Mouse (Mus musculus) stomach, embryonic 15.5 days (tissue): ENCODE data around the gene Focad. TPM values are rescaled to one million over a fixed set of nuclear protein-coding genes. Genes with fewer than 3 reads are reported as not detected.

Experiments
- ATAC-seq: fragments of 200-750 bp; cut with Nextera tagmentation; 2 replicates; pipeline ENCODE4 v1.8.0; 2017; ENCODE audit warnings: low read depth, moderate number of reproducible peaks, moderate TSS enrichment; ENCODE audit not compliant: insufficient read depth, low FRiP score
- H3K27ac ChIP-seq: fragments of 300-500 bp; sonication (generic); 2 replicates; pipeline ENCODE4 v1.5.1; 2015; ENCODE audit warnings: mild to moderate bottlenecking, inconsistent platforms
- H3K27me3 ChIP-seq: fragments of 300-500 bp; sonication (generic); replicated peaks from 2 replicates; pipeline ENCODE4 v1.6.1; 2015; ENCODE audit warnings: inconsistent platforms
- H3K36me3 ChIP-seq: fragments of 300-500 bp; sonication (generic); 2 replicates; pipeline ENCODE4 v1.6.1; 2015; ENCODE audit warnings: inconsistent platforms
- H3K4me1 ChIP-seq: fragments of 300-500 bp; sonication (generic); 2 replicates; pipeline ENCODE4 v1.6.1; 2015; ENCODE audit warnings: inconsistent platforms
- H3K4me2 ChIP-seq: fragments of 300-500 bp; sonication (generic); 2 replicates; pipeline ENCODE4 v1.6.1; 2015; ENCODE audit warnings: mild to moderate bottlenecking, inconsistent platforms
- H3K4me3 ChIP-seq: fragments of 300-500 bp; sonication (generic); replicated peaks from 2 replicates; pipeline ENCODE4 v1.5.1; 2015; ENCODE audit warnings: inconsistent platforms
- H3K9ac ChIP-seq: fragments of 300-500 bp; sonication (generic); 2 replicates; pipeline ENCODE4 v1.6.1; 2015; ENCODE audit warnings: inconsistent platforms
- H3K9me3 ChIP-seq: fragments of 300-500 bp; sonication (generic); 2 replicates; pipeline ENCODE4 v1.6.1; 2016; ENCODE audit warnings: inconsistent platforms
- WGBS: fragments of 180-500 bp; shearing (Covaris S2); methylation state at CpG from one replicate; pipeline ENCODE4 v1.1.7; 2015; 5-methylcytosine and 5-hydroxymethylcytosine counted together
- polyA plus RNA-seq: library from polyadenylated mRNA; unstranded; fragments of >200 nt; fragmentation: Nextera tagmentation; extraction: Ambion mirVana; gene quantifications from 2 replicates; pipeline ENCODE4 v1.2.1, GENCODE M21; 2015

The Focad gene
- polyA plus RNA-seq, 1 experiment from 2014 or later = 12.0 TPM

DNA sequence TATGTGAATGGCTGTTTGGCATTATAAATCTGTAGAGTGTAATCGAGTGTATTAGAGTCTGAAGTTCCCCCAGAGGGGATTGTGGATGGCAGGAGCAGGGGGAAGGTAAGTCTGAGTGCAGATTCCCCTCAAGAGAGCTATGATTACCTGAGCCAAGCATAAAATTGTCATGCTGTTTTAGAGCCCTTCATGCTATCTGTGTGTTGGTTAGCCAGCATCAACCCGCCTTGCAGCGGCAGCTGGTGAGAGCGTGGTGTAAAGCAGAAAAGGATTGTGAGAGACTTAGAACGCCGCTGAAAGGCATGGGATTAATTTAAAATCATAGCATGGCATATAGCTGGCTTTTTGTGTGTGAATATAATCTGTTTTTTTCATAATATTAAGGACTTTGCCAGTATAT lies 63.2 kb downstream of the Focad start:
- WGBS = 86% methylated on average over 6 of the region's 6 CpGs
- ATAC-seq = no peak
- H3K4me3 ChIP-seq = no peak overlapping the region

DNA sequence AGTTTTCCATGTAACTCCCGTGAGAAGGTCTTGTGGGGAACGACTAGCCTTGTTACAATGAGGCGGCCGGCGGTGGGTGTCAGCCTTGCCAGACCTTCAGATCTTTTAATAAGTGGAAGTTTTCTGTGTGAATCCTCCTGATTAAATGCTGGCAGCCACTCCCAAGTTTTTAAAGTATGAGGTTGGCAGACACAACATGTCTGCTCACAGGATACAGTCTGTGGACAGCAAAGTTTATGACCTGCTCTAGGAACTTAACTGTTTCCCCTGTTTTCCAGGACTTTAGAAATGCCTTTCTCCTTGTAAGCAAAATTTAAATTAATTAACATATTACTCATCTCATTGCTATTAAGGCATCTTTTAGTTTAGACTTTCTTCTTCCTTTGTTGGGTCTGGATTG lies 64.8 kb downstream of the Focad start:
- Histone ChIP-seq H3K9ac (no peak overlapping the region), H3K4me3 (no peak overlapping the region), H3K27ac (no peak overlapping the region), H3K9me3 (no peaks in the 10 kb centered on the region), H3K4me2 (no peak overlapping the region), H3K4me1 (no peaks in the 10 kb centered on the region), H3K27me3 (no peaks in the 10 kb centered on the region), H3K36me3 (no peaks in the 10 kb centered on the region)
- 86% methylated on average over 5 of the region's 5 CpGs for WGBS
- ATAC-seq = no peak

More for the DNA sequence above, 63.2 kb downstream of the Focad start:
- Histone ChIP-seq H3K27ac (no peak overlapping the region), H3K9ac (no peak overlapping the region), H3K36me3 (no peaks in the 10 kb centered on the region), H3K27me3 (no peaks in the 10 kb centered on the region), H3K9me3 (no peaks in the 10 kb centered on the region), H3K4me1 (no peaks in the 10 kb centered on the region), H3K4me2 (no peak overlapping the region)

- no peaks in the 10 kb centered on the region for H3K9me3 ChIP-seq
These were observed 65.3 kb downstream of the Focad start for GRCm38 (mm10) chr4:88159700-88160099.

DNA sequence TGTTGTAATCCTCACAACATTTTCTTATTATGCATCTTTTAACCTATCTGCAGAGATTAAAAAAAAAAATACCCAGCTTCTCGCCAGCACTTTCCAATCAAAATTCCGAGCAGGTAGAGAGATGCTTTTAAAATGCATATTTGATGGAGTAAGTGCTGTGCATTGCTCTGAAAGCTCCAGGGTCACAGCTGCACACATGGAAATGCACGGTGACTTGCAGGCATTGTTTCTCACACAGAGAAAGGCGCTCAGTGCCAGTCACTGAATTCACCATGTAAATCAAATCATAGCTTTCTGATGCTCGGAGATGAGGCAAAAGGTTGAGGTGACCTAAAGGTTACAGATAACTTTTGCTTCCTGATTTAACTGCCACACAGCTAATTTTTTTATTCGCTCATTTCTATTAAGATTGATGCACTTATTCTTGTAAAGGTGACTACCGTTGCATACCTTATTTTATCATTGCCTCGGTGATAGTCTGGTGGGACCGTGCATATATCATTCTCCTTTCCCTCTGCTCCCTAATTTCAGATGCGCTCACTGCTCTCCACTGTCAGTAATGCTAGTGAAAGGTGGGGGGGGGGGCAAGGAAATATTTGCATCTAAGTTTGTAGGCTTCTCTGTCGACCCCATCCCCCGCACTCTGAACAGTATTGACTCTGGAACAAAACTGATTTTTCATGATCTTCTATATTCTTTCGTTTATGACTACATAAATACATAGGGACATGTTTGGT lies 69.2 kb downstream of the Focad start:
- 85% methylated on average over 13 of the region's 13 CpGs for WGBS
- Histone ChIP-seq H3K4me3 (no peak overlapping the region), H3K4me2 (no peak overlapping the region), H3K36me3 (no peaks in the 10 kb centered on the region), H3K4me1 (no peaks in the 10 kb centered on the region), H3K27me3 (no peaks in the 10 kb centered on the region), H3K9me3 (no peaks in the 10 kb centered on the region), H3K27ac (no peak overlapping the region), H3K9ac (no peak overlapping the region)
- ATAC-seq = no peak

More at GRCm38 (mm10) chr4:88159700-88160099, 65.3 kb downstream of the Focad start:
- Histone ChIP-seq H3K4me3 (no peak overlapping the region), H3K27me3 (no peaks in the 10 kb centered on the region), H3K27ac (no peak overlapping the region), H3K4me1 (no peaks in the 10 kb centered on the region), H3K4me2 (no peak overlapping the region), H3K9ac (no peak overlapping the region), H3K36me3 (no peaks in the 10 kb centered on the region)
- no peak for ATAC-seq
- WGBS = 74% methylated on average over 6 of the region's 6 CpGs

DNA sequence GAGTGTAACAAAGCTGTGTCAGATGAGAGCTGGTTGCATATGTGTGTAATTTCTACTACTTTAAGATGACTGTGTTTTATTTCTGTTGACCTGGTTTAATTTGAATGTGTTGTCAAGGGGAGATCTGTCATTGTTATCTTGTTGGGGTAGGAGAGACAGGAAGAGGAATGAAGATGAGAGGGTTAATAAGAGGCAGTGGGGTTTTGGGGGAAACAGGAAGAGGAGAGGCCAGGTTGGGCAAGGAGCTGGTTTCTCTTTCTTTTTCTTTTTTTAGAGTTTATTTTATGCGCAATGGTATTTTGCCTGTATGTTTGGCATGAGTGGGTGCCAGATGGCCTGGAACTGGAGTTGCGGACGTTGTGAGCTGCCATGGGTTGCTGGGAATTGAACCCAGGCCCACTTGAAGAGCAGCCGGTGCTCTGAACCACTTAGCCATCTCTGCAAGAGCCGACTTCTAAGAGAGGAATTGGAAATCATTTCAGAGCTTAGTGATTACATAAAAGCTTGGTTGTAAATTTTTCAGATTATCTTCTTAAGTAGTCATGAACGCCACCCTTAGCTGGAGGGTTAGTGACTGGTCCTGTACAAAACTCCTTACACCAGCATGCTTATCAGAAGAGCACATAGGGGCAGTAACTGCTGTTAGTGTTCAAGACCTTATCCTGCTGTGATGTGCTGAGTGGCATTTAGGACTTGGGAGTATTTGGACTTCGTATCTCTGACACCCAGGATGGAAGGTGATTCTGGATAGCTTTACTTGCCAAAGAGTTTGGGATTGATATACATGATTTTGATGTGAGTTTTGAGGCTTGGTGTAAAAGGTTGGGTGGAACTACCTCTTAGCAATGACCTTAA lies 72.8 kb downstream of the Focad start:
- 82% methylated on average over 7 of the region's 7 CpGs for WGBS
- no peak for ATAC-seq
- Histone ChIP-seq H3K4me1 (no peaks in the 10 kb centered on the region), H3K27me3 (no peaks in the 10 kb centered on the region), H3K9ac (no peak overlapping the region), H3K4me3 (no peak overlapping the region), H3K9me3 (no peaks in the 10 kb centered on the region), H3K27ac (no peak overlapping the region), H3K36me3 (no peaks in the 10 kb centered on the region), H3K4me2 (no peak overlapping the region)

DNA sequence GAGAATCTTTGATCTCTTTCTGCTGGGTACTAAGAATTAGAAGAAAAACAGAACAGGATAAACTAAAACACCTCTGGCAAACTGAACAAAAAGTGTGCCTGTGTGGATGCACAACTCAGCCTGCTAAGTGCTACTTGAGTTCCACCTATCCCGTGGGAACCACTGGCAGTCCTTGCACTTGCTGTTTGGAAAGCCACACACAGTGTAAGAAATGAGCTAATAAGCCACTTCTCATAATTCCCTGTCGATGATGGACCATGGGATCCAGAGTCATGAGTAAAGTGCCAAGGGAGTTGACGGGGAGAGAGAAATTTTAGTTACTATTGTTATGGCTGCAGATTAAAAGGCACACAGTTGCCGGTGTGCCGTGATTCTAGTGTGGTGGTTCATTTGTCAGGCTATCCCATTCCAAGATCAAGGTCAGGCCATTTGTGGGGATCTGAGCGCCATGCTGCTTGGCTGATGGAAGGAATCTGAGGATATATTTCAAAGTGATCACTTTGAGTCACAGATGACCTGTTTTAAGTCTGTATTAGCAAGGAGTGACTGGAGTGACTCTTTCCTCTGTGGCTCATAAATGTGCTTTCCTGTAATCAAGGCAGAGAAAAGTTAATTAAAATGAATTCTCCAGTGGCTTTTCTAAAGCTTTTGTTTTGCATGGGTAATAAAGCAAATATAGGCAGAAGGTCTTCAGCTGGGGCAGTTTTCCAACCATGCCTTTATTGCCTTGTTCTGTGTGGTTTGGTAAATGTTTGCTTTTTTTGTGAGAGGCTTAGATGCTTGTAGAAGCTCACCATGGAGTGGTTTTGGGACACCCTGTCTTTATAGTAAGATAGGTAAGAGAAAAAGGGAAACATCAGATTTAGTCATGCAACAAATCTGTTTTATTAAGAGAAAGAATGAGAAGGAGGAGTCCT lies 80.9 kb downstream of the Focad start:
- H3K4me3 ChIP-seq = no peak overlapping the region
- ATAC-seq = no peak
- 80% methylated on average over 6 of the region's 6 CpGs for WGBS

DNA sequence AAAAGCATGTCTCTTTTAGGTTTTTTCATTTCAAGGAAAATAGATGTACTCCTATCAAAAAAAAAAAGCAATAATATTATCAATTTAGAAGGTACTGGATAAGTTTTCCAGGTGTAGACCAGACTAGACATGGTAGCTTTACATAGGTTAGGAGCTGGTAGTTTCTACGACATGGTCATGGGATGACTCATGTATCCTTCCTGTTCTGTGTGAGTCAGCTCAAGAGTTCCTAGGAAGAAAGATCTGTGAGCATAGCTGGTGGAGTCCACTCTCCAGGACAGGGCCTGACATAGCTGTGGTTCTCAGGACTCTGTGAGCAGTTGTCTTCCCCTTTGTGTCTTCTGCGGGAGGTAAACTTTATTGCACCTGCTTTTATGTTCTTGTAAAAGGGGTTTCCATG lies 84.9 kb downstream of the Focad start:
- H3K27ac ChIP-seq = no peak overlapping the region
- H3K9ac ChIP-seq = no peak overlapping the region
- no peak overlapping the region for H3K4me3 ChIP-seq
- 78% methylated on average over 2 of the region's 2 CpGs for WGBS
- H3K36me3 ChIP-seq = no peaks in the 10 kb centered on the region; the same call in 1 of the 2 replicates
- ATAC-seq = no peak
- no peaks in the 10 kb centered on the region for H3K4me1 ChIP-seq
- no peak overlapping the region for H3K4me2 ChIP-seq
- no peaks in the 10 kb centered on the region for H3K9me3 ChIP-seq
- H3K27me3 ChIP-seq = no peaks in the 10 kb centered on the region

More for the DNA sequence above, 80.9 kb downstream of the Focad start:
- no peak overlapping the region for H3K4me2 ChIP-seq
- H3K9me3 ChIP-seq = no peaks in the 10 kb centered on the region
- no peaks in the 10 kb centered on the region; the same call in 1 of the 2 replicates for H3K36me3 ChIP-seq
- no peaks in the 10 kb centered on the region for H3K4me1 ChIP-seq
- no peaks in the 10 kb centered on the region for H3K27me3 ChIP-seq
- no peak overlapping the region for H3K9ac ChIP-seq
- no peak overlapping the region for H3K27ac ChIP-seq

- Histone ChIP-seq H3K9ac (no peak overlapping the region), H3K4me3 (no peak overlapping the region), H3K27ac (no peak overlapping the region), H3K36me3 (no peaks in the 10 kb centered on the region), H3K4me2 (no peak overlapping the region), H3K27me3 (no peaks in the 10 kb centered on the region), H3K9me3 (no peaks in the 10 kb centered on the region), H3K4me1 (no peaks in the 10 kb centered on the region)
- WGBS = 72% methylated on average over 6 of the region's 6 CpGs
- ATAC-seq = no peak
These were observed 89.9 kb downstream of the Focad start for GRCm38 (mm10) chr4:88184293-88184692.

DNA sequence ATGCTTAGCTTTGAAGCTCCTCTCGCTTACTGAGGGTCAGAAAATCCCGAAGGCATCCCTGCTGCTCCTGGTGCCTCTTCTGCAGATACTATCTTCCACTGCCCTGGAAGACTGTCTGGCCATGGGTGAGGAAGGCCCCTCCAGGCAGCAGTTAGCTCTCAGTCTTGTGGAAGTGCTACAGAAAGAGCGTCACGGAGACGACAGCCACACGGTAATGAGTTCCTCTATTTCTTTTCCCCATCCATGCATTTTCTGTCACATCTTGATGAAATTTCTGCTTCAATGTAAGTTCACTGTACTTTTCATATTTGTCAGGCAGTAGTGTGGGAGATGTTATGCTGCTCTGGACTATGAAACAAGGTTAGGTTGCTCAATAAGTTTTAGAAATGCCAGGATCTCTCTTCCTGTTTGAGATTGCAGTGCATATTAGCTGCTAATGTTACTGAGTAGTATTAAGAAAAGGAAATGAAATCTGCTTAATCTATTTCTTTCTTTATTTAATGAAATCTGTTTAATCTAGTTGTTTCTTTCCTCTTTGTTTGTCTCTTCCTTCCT lies 91.5 kb downstream of the Focad start:
- H3K9ac ChIP-seq = no peak overlapping the region
- H3K9me3 ChIP-seq = no peaks in the 10 kb centered on the region
- 82% methylated on average over 6 of the region's 6 CpGs for WGBS
- no peak overlapping the region for H3K4me3 ChIP-seq
- H3K4me2 ChIP-seq = no peak overlapping the region
- no peak for ATAC-seq
- H3K27ac ChIP-seq = no peak overlapping the region
- H3K4me1 ChIP-seq = no peaks in the 10 kb centered on the region
- no peaks in the 10 kb centered on the region for H3K27me3 ChIP-seq
- no peaks in the 10 kb centered on the region for H3K36me3 ChIP-seq

- H3K36me3 ChIP-seq = no peaks in the 10 kb centered on the region
- H3K27ac ChIP-seq = no peak overlapping the region
- no peak overlapping the region for H3K9ac ChIP-seq
- ATAC-seq = 0 out of 2 replicates have a peak, but pooled peaks have one; percentile 39
- H3K27me3 ChIP-seq = no peaks in the 10 kb centered on the region
- no peaks in the 10 kb centered on the region for H3K9me3 ChIP-seq
- WGBS = 60% methylated on average over 3 of the region's 3 CpGs
- H3K4me3 ChIP-seq = no peak overlapping the region
- no peak overlapping the region for H3K4me2 ChIP-seq
- no peaks in the 10 kb centered on the region for H3K4me1 ChIP-seq
These were observed 93.2 kb downstream of the Focad start for GRCm38 (mm10) chr4:88187649-88188048.

DNA sequence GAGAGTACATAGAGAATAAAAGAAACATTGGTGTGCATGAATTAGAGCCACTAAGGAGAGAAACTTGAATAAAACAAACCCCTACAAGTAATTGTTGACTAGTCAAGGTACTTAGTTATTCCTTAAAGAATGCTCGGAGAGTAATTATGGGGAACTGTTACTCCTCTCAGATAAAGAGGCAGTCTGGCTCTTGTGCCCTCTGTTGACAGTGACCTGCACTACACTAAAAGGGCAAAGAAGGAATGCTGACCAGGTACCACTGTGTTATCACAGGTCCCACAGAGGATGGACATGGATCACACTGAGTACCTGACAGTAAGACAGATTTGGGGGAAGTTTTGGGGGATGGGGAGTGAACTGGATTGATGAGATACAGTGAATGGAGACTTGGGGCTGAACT lies 95.1 kb downstream of the Focad start:
- Histone ChIP-seq H3K4me3 (no peak overlapping the region), H3K4me2 (no peak overlapping the region), H3K9ac (no peak overlapping the region), H3K9me3 (no peaks in the 10 kb centered on the region), H3K27me3 (no peaks in the 10 kb centered on the region), H3K27ac (no peak overlapping the region), H3K36me3 (no peaks in the 10 kb centered on the region), H3K4me1 (no peaks in the 10 kb centered on the region)
- ATAC-seq = no peak
- 75% methylated on average over 1 of the region's 1 CpGs for WGBS
